Mouse (Mus musculus) cerebellum, adult 11 months (tissue): ENCODE measurements around the gene Nfe2.
A peak's percentile ranks its signal among the peaks of the same experiment; 100 is the strongest.
"Not testable (repeated sequence)": the region's sequence is repeated elsewhere in the genome, so short reads cannot be mapped to it uniquely, and the experiment has no call there.

Source experiments
- DNase-seq: peaks from one replicate; pipeline ENCODE4 v3.0.0; 2022

Nfe2 gene

GRCm38 (mm10) chr15:103248401-103249313, 9.5 kb downstream of the Nfe2 start:
- DNase-seq = no peak

DNA sequence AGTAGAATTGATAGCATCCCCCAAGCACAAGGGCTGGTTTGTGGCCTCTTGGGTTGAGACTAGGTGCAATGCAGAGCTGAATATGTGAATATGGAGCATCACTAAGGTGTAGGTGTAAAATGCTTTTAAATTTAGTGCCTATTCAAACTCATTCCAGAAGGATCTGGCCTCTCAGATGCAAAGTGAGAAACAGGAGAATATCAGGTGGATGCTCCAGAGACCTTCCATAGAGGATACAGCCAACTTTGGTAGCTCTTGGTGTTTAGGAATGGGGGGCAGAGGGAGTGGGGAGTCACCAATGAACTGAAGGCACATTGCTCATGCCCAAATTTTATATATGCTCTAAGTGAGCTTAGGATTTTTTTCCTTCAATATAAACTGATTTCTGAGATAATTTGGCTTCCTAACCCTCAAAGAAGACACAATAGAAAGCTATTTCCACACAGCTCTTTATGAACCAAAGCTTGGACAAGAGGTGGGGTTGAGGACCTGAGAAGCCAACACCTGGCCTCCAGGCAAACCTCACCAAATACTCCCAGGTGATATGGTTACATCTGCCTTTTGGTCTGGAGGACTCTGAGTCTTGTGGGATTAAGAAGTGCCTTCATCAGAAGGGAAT, 10.3 kb downstream of the Nfe2 start:
- DNase-seq = no peak

GRCm38 (mm10) chr15:103247078-103247781, 11.0 kb downstream of the Nfe2 start:
- no peak for DNase-seq

GRCm38 (mm10) chr15:103245616-103246015, 12.6 kb downstream of the Nfe2 start:
- DNase-seq = no peak

DNA sequence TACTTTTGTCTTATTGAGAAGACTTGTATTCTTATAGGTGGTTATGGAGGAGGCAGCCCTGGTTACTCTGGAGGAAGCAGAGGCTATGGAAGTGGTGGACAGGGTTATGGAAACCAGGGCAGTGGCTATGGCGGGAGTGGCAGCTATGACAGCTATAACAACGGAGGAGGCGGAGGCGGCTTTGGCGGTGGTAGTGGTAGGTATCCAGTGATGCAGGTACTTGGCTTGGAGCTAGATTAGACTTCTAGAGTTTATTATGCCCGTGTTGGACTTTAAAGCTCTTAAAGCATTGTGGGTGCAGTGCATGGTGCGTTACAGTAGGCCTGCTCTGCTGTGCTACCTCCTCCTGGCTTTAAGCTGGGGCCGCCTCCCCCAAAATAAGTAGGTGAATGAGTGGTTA, 15.3 kb downstream of the Nfe2 start:
- DNase-seq = no peak

- not testable (repeated sequence) for DNase-seq
These were observed 16.9 kb downstream of the Nfe2 start for GRCm38 (mm10) chr15:103241071-103242018.

GRCm38 (mm10) chr15:103240160-103241028, 17.8 kb downstream of the Nfe2 start, which contains the start of gene Hnrnpa1:
Gene Hnrnpa1, plus strand, starts transcription at chr15:103240432.
- peak; percentile 92 for DNase-seq

DNA sequence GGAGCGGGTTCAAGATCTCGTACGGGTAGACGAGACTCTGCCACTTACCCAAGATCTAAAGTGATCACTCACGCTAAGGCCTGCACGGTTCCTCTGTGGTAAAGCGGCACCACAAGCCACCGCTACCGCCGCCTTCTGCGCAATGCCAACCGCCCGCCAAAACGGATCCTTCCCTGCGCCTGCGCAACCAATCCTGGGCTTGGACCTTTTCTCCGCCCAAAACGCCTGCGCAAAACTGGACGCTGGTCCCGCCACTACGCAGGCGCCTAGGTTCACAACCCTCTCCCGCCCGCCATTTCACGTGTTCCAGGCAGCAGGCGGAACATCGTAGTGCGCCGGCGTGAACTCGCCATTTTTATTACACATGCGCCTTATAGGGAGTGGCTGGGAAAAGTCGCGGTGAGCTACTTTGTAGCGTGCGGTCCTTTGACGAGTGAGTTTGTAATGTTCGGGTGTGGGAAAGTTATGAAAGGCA, 18.5 kb downstream of the Nfe2 start, which contains the start of gene Cbx5:
Gene Cbx5, minus strand, starts transcription at position 132 of the 475 bp plus-strand sequence.
- DNase-seq = peak; percentile 98

- peak; percentile 92 for DNase-seq
These were observed 19.0 kb downstream of the Nfe2 start for GRCm38 (mm10) chr15:103239130-103239684.

DNA sequence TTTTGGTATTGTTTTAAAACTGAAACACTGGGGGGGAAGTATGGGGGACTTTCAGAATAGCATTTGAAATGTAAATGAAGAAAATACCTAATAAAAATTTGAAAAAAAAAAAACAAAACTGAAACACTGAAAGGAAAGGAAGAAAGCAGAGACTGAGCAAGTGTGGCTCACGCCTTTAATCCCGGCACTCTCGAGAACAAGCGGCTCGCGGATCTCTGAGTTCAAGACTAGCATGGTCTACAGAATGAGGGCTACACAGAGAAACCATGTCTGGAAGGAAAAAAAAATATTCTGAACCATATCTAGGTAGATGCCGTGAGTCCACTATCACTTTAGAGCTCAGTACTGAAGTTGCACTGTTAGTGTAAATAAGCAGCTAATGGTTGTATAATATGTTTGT, 20.9 kb downstream of the Nfe2 start:
- DNase-seq = no peak

DNA sequence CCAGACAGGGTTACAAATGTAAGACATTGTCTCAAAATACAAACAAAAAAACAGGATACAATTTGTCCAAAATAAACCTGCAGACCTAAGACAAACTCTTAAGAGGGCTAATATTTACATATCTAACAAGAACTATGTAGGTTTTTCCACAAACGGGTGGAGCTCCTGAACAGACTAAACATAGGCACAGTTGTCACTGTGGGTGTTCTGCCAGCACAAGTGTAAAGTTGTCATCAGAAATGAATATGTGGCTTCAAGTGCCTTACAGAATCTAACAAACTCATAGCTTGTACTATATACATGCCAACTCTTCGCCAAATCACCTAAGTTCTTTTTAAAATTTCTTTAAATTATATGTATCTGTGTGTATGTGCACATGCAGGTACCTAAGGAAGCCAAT, 25.1 kb downstream of the Nfe2 start:
- DNase-seq = no peak

GRCm38 (mm10) chr15:103228904-103229303, 29.3 kb downstream of the Nfe2 start:
- DNase-seq = no peak

- DNase-seq = no peak
These were observed 30.6 kb downstream of the Nfe2 start for GRCm38 (mm10) chr15:103227572-103227971.

- DNase-seq = no peak
These were observed 31.2 kb downstream of the Nfe2 start for GRCm38 (mm10) chr15:103227022-103227421.

- DNase-seq = no peak
These were observed 34.0 kb downstream of the Nfe2 start for GRCm38 (mm10) chr15:103224161-103224560.

DNA sequence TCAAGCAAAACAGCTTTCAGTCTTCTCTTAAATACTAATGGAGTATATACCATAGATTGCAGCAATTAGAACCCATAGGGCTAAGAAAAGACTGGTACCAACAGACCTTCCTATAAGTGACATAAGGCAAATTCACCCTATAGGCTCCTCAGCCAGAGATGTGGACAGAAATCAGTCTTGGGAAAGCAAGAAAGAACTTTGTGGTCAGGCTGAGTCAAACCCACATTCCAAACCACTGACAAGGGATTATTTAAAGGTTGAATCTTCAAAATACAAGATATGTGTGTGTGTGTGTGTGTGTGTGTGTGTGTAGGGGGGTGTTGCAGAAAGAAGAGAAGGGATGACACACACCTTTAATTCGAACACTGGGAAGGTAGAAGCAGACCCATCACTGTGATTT, 36.8 kb downstream of the Nfe2 start:
- no peak for DNase-seq

GRCm38 (mm10) chr15:103220785-103221184, 37.4 kb downstream of the Nfe2 start:
- no peak for DNase-seq

DNA sequence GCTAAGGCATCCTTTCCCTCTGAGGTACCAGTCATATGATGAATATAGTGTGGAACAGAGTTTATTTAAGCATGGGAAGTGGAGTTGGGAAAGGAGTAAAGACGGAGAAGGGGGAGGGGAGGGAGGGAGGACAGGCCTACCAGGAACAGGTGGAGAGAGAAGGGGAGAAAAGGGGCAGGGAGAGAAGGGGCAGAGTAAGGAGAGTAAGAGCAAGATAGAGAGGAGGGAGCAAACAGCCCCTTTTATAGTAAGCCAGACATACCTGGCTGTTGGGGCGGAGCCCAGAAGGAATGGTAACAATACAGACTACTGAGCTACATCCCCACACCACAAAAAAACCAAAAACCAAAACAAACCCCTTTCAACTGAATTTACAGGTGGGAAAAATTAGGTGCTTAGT, 42.2 kb downstream of the Nfe2 start:
- DNase-seq = no peak

DNA sequence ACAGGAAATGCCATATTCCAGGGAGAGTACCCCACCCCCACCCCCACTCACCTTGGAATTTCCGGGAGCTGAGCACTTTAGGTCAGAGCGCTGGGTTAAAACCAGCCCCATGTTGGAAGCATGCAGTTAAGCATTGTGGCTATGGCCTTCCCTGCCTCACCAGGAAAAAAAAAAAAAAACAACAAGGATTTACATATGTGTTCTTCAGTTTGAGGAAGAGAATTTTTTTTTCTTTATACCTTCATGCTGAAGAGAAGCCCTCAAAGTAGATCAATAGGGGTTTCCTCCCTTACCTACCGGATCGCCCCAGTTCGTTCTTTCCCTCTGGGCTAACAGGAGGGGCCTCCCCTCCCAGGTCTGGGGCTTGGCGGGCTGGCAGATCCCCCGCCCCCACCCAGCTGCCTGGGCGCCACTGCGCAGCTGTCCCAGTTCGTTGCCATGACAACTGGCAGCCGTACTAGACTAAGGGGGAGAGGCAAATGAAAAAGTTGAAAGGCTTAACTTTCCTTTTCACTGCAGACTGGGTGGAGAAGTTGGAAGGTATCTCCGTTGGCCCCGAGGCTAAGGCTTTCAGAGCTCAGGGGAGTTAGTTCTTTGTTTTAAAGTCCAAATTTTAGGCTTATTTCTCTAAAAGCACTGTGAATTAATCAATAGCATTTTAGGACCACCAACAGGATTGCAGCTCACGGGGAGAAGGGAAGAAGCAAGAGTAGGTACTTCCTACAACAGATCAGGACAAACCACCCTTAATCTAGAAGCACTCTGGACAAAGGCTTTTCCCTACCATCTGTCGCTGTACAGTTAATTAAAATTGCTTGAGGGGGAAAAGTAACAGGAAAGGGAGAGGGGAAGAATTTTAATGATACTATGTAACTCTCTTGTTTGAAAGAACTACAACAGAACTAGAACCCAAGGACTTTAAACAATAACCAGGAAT, 43.0 kb downstream of the Nfe2 start:
- peak; percentile 34 for DNase-seq

- no peak for DNase-seq
These were observed 44.1 kb downstream of the Nfe2 start for GRCm38 (mm10) chr15:103214149-103214548.
